Mouse (Mus musculus) G1E (cell line): Measurements from ENCODE around the gene Uox.

Experiments used
- CTCF ChIP-seq: IDR thresholded peaks from 2 replicates; pipeline ENCODE4 v1.5.1; 2012; ENCODE audit warnings: low read depth, low read length, inconsistent platforms, mixed read lengths
- GATA1 ChIP-seq: IDR thresholded peaks from 2 replicates; pipeline ENCODE4 v1.6.1; 2012; ENCODE audit warnings: borderline replicate concordance, low read length, inconsistent platforms, mixed read lengths
- GATA2 ChIP-seq: IDR thresholded peaks from 2 replicates; pipeline ENCODE4 v1.6.1; 2012; ENCODE audit warnings: low read depth, low read length, inconsistent platforms, borderline replicate concordance
- POLR2AphosphoS5 ChIP-seq: IDR thresholded peaks from 2 replicates; pipeline ENCODE4 v1.6.1; 2012; ENCODE audit warnings: low read depth, low read length, inconsistent platforms; ENCODE audit not compliant: insufficient replicate concordance
- TAL1 ChIP-seq: conservative IDR thresholded peaks from 2 replicates; pipeline ENCODE4 v1.6.1; 2012; ENCODE audit warnings: low read depth, low read length, inconsistent platforms, mixed read lengths

GRCm38 (mm10) chr3:146528335-146528734 is 41.9 kb upstream of the Uox start:
- TF ChIP-seq CTCF (no peak), GATA1 (no peak), TAL1 (no peak), POLR2AphosphoS5 (no peak), GATA2 (no peak)
